Mouse (Mus musculus) G1E (cell line): ENCODE data around the gene Ankrd49. TPM values are rescaled to one million over a fixed set of nuclear protein-coding genes. Genes with fewer than 3 reads are reported as not detected.

Experiments used
- ATAC-seq: 2 replicates; pipeline ENCODE4 v1.8.0; 2016; ENCODE audit warnings: mild to moderate bottlenecking; ENCODE audit not compliant: insufficient number of reproducible peaks, poor library complexity, low FRiP score, severe bottlenecking; ENCODE audit errors: extremely low read depth
- DNase-seq: peaks from one replicate; pipeline ENCODE4 v3.0.0; 2012; ENCODE audit warnings: low spot score
- H3K27me3 ChIP-seq: 2 replicates; pipeline ENCODE4 v1.6.1; 2012; ENCODE audit warnings: mild to moderate bottlenecking, low read length, inconsistent platforms; ENCODE audit not compliant: insufficient read depth
- H3K36me3 ChIP-seq: replicated peaks from 2 replicates; pipeline ENCODE3; 2012; ENCODE audit warnings: mild to moderate bottlenecking, inconsistent platforms
- H3K4me1 ChIP-seq: 2 replicates; pipeline ENCODE4 v1.6.1; 2012; ENCODE audit warnings: low read depth, low read length, inconsistent platforms, mixed read lengths; ENCODE audit not compliant: insufficient read depth
- H3K4me3 ChIP-seq: 2 replicates; pipeline ENCODE4 v1.5.1; 2012; ENCODE audit warnings: low read depth, mild to moderate bottlenecking, inconsistent platforms, low read length, moderate library complexity, mixed read lengths
- H3K9me3 ChIP-seq: replicated peaks from 2 replicates; pipeline ENCODE4 v1.6.1; 2012; ENCODE audit warnings: inconsistent platforms
- CTCF ChIP-seq: IDR thresholded peaks from 2 replicates; pipeline ENCODE4 v1.5.1; 2012; ENCODE audit warnings: low read depth, low read length, inconsistent platforms, mixed read lengths
- GATA1 ChIP-seq: IDR thresholded peaks from 2 replicates; pipeline ENCODE4 v1.6.1; 2012; ENCODE audit warnings: borderline replicate concordance, low read length, inconsistent platforms, mixed read lengths
- GATA2 ChIP-seq: IDR thresholded peaks from 2 replicates; pipeline ENCODE4 v1.6.1; 2012; ENCODE audit warnings: low read depth, low read length, inconsistent platforms, borderline replicate concordance
- POLR2AphosphoS5 ChIP-seq: IDR thresholded peaks from 2 replicates; pipeline ENCODE4 v1.6.1; 2012; ENCODE audit warnings: low read depth, low read length, inconsistent platforms; ENCODE audit not compliant: insufficient replicate concordance
- TAL1 ChIP-seq: conservative IDR thresholded peaks from 2 replicates; pipeline ENCODE4 v1.6.1; 2012; ENCODE audit warnings: low read depth, low read length, inconsistent platforms, mixed read lengths
- polyA plus RNA-seq: library from polyadenylated mRNA; stranded (reverse); fragments of >175 nt; gene quantifications from 2 replicates; pipeline ENCODE4 v1.2.3, GENCODE M21; 2012
- total RNA-seq, 2 experiments: library from RNA; stranded (forward) in 1 of 2; stranded (reverse) in 1 of 2; fragments of 200-1000 nt in 1 of 2; fragments of >200 nt in 1 of 2; fragmentation: Nextera tagmentation in 1 of 2; gene quantifications; 2 replicates each; pipeline ENCODE4 v1.2.3; 2014 to 2017

Ankrd49 gene
- total and polyA plus RNA-seq, 3 experiments: 43.1 to 100 (median 75.5) TPM

- Histone ChIP-seq H3K27me3 (0 out of 2 replicates have a peak, but pooled peaks cover 4% of the 10 kb centered on the region), H3K4me1 (no peaks in the 10 kb centered on the region; the same call in 1 of the 2 replicates), H3K36me3 (no peaks in the 10 kb centered on the region), H3K9me3 (no peaks in the 10 kb centered on the region), H3K4me3 (no peak overlapping the region)
- ATAC-seq: no peak
- no peak for DNase-seq
- TF ChIP-seq CTCF: no peak
- TF ChIP-seq TAL1: no peak
- TF ChIP-seq POLR2AphosphoS5: no peak
- no peak for TF ChIP-seq GATA2
- TF ChIP-seq GATA1: no peak
Measured at GRCm38 (mm10) chr9:14753947-14754346, 30.7 kb downstream of the Ankrd49 start.

GRCm38 (mm10) chr9:14752001-14752522 is 32.6 kb downstream of the Ankrd49 start, which contains the start of gene Fut4:
Gene Fut4, minus strand, starts transcription at chr9:14752393.
- TF ChIP-seq GATA2 (no peak), POLR2AphosphoS5 (no peak), GATA1 (no peak), TAL1 (no peak), CTCF (no peak)
- DNase-seq (no peak), ATAC-seq (no peak)
- no peaks in the 10 kb centered on the region for H3K9me3 ChIP-seq
- no peaks in the 10 kb centered on the region for H3K27me3 ChIP-seq
- H3K36me3 ChIP-seq: no peaks in the 10 kb centered on the region
- H3K4me1 ChIP-seq: no peaks in the 10 kb centered on the region
- no peak within 1 kb of the TSS for H3K4me3 ChIP-seq

GRCm38 (mm10) chr9:14751503-14752000 is 33.1 kb downstream of the Ankrd49 start:
- Histone ChIP-seq H3K4me1 (no peaks in the 10 kb centered on the region), H3K9me3 (no peaks in the 10 kb centered on the region), H3K27me3 (no peaks in the 10 kb centered on the region), H3K4me3 (no peak overlapping the region), H3K36me3 (no peaks in the 10 kb centered on the region)
- no peak for TF ChIP-seq POLR2AphosphoS5
- TF ChIP-seq TAL1: no peak
- TF ChIP-seq GATA2: no peak
- no peak for TF ChIP-seq CTCF
- TF ChIP-seq GATA1: no peak
- DNase-seq: no peak
- no peak for ATAC-seq

- no peak for ATAC-seq
- no peaks in the 10 kb centered on the region for H3K9me3 ChIP-seq
- H3K36me3 ChIP-seq: no peaks in the 10 kb centered on the region
- TF ChIP-seq GATA1 (no peak), POLR2AphosphoS5 (no peak), TAL1 (no peak), CTCF (no peak)
- no peak for DNase-seq
- H3K4me3 ChIP-seq: no peak overlapping the region
- no peaks in the 10 kb centered on the region for H3K4me1 ChIP-seq
- H3K27me3 ChIP-seq: no peaks in the 10 kb centered on the region
Measured at GRCm38 (mm10) chr9:14750901-14751502, 33.7 kb downstream of the Ankrd49 start.

GRCm38 (mm10) chr9:14740151-14740924 is 44.3 kb downstream of the Ankrd49 start, which contains the start of gene Piwil4:
Gene Piwil4, minus strand, starts transcription at chr9:14740733.
- ATAC-seq: no peak
- Histone ChIP-seq H3K4me1 (peaks cover 15% of the 10 kb centered on the region), H3K36me3 (peaks cover 8% of the 10 kb centered on the region), H3K9me3 (no peaks in the 10 kb centered on the region), H3K27me3 (peaks cover 2% of the 10 kb centered on the region; the same call in 1 of the 2 replicates), H3K4me3 (peak within 1 kb of the TSS; percentile 66)
- TF ChIP-seq GATA1 (no peak), POLR2AphosphoS5 (no peak), TAL1 (no peak), CTCF (no peak), GATA2 (no peak)
- DNase-seq: peak; percentile 9

GRCm38 (mm10) chr9:14739498-14740150 is 45.0 kb downstream of the Ankrd49 start:
- Histone ChIP-seq H3K9me3 (no peaks in the 10 kb centered on the region), H3K27me3 (peaks cover 2% of the 10 kb centered on the region; the same call in 1 of the 2 replicates), H3K36me3 (peaks cover 8% of the 10 kb centered on the region), H3K4me1 (peaks cover 15% of the 10 kb centered on the region), H3K4me3 (no peak overlapping the region)
- peak; percentile 49; the same call in 1 of the 2 replicates for ATAC-seq
- no peak for DNase-seq
- TF ChIP-seq GATA1: no peak
- no peak for TF ChIP-seq GATA2
- no peak for TF ChIP-seq POLR2AphosphoS5
- no peak for TF ChIP-seq CTCF
- no peak for TF ChIP-seq TAL1
